Mouse (Mus musculus): ENCODE measurements around the gene Jag2. TPM values are rescaled to one million over a fixed set of nuclear protein-coding genes. Genes with fewer than 3 reads are reported as not detected.

Gene Jag2
- 0.21 and 0.34 TPM in 2 replicates for polyA plus RNA-seq (2015; fragmentation: Nextera tagmentation; extraction: Ambion mirVana)

- ATAC-seq (ENCODE audit: low read depth) = peak; percentile 22; the same call in 1 of the 2 replicates
- peaks cover 60% of the 10 kb centered on the region for H3K27me3 ChIP-seq (ENCODE audit: control insufficient read depth, insufficient read depth, low read depth, low read length)
These were observed at the start of gene Jag2 for GRCm38 (mm10) chr12:112929562-112930352. Gene Jag2, minus strand, starts transcription at chr12:112929776.

DNA sequence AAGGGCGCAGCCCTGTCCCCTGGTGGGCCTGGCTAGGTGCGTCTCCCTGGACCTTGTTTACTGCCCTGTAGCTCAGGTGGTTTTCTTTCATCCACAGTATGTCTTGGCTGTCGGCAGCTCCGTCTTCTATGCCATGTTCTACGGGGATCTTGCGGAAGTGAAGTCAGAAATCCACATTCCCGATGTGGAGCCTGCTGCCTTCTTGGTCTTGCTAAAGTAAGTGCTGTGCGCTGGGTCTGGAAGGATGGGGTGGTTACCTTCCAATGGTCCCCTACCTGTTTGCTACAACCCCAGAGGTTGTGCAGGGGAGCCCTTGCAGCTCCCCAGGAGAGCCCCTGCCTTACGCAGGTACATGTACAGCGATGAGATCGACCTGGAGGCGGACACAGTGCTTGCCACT is 47.6 kb upstream of the Jag2 start:
- Histone ChIP-seq H3K36me3 (ENCODE audit: control insufficient read depth, insufficient read depth) (peaks cover 15% of the 10 kb centered on the region), H3K4me3 (ENCODE audit: low read depth, low read length) (peak overlapping the region; percentile 73), H3K9me3 (replicated peaks; ENCODE audit: control insufficient read depth, low read length) (no peaks in the 10 kb centered on the region), H3K4me1 (ENCODE audit: control insufficient read depth, low read depth, low read length) (peaks cover 13% of the 10 kb centered on the region), H3K27me3 (ENCODE audit: control insufficient read depth, insufficient read depth, low read depth, low read length) (no peaks in the 10 kb centered on the region), H3K4me2 (ENCODE audit: low read depth, low read length) (peak overlapping the region; percentile 80), H3K27ac (ENCODE audit: low read length) (no peak overlapping the region), H3K9ac (ENCODE audit: low read depth, low read length) (peak overlapping the region; percentile 71)
- WGBS (ENCODE audit: insufficient replicate concordance) = 59% methylated on average over 12 of the region's 12 CpGs
- no peak for ATAC-seq (ENCODE audit: low read depth)

More at GRCm38 (mm10) chr12:112929562-112930352, at the start of gene Jag2:
- Histone ChIP-seq H3K4me3 (ENCODE audit: low read depth, low read length) (peak within 1 kb of the TSS; percentile 49), H3K4me2 (ENCODE audit: low read depth, low read length) (peak within 1 kb of the TSS; percentile 49), H3K36me3 (ENCODE audit: control insufficient read depth, insufficient read depth) (no peaks in the 10 kb centered on the region), H3K9ac (ENCODE audit: low read depth, low read length) (no peak within 1 kb of the TSS), H3K4me1 (ENCODE audit: control insufficient read depth, low read depth, low read length) (peaks cover 13% of the 10 kb centered on the region), H3K27ac (ENCODE audit: low read length) (no peak within 1 kb of the TSS), H3K9me3 (replicated peaks; ENCODE audit: control insufficient read depth, low read length) (no peaks in the 10 kb centered on the region)
- WGBS (ENCODE audit: insufficient replicate concordance) = 1% methylated on average over 66 of the region's 85 CpGs

DNA sequence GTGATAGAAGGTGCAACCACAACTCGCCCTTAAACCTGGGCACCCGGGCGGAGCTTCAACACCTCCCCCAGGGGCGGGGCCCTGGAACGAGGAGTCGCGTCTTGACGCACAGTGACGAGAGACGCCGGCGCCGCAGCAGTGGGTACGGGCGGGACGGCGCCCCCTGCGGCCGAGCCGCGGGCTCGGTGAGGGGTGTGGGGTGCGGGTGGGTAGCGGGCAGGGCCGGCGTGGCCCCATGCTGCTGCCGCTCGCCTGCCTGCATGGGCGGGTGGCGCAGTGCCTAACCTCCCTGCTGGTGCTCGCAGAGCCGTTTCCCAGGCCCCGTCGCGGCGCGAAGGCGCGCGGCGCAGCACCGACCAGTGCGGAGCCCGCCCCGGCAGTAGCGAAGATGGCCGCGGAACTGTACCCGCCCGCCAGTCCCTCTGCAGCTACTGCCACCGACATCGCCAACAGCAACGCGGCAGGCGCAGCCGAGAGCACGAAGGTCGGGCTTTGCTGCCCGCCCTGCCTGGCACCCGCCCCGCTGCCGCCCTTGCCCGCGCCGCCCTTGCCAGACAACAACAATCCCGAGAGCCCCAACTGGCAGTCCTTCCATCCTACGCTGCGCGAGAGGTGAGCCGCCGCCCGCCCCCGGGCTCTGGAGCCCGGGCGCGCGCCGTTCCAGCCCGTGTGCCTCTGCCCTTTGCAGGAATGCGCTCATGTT is 46.9 kb upstream of the Jag2 start, which contains the start of gene Btbd6:
Gene Btbd6, plus strand, starts transcription at position 112 of the 703 bp plus-strand sequence.
- Histone ChIP-seq H3K4me3 (ENCODE audit: low read depth, low read length) (peak within 1 kb of the TSS; percentile 73), H3K27me3 (ENCODE audit: control insufficient read depth, insufficient read depth, low read depth, low read length) (no peaks in the 10 kb centered on the region), H3K9ac (ENCODE audit: low read depth, low read length) (peak within 1 kb of the TSS; percentile 71), H3K36me3 (ENCODE audit: control insufficient read depth, insufficient read depth) (peaks cover 17% of the 10 kb centered on the region), H3K9me3 (replicated peaks; ENCODE audit: control insufficient read depth, low read length) (no peaks in the 10 kb centered on the region), H3K4me2 (ENCODE audit: low read depth, low read length) (peak within 1 kb of the TSS; percentile 80), H3K4me1 (ENCODE audit: control insufficient read depth, low read depth, low read length) (peaks cover 13% of the 10 kb centered on the region), H3K27ac (ENCODE audit: low read length) (peak within 1 kb of the TSS; percentile 60)
- under 1% methylated on average over 64 of the region's 80 CpGs for WGBS (ENCODE audit: insufficient replicate concordance)
- ATAC-seq (ENCODE audit: low read depth) = peak; percentile 90

- Histone ChIP-seq H3K36me3 (ENCODE audit: control insufficient read depth, insufficient read depth) (peaks cover 19% of the 10 kb centered on the region), H3K4me3 (ENCODE audit: low read depth, low read length) (no peak overlapping the region), H3K4me1 (ENCODE audit: control insufficient read depth, low read depth, low read length) (peaks cover 13% of the 10 kb centered on the region), H3K4me2 (ENCODE audit: low read depth, low read length) (no peak overlapping the region), H3K9ac (ENCODE audit: low read depth, low read length) (no peak overlapping the region), H3K9me3 (replicated peaks; ENCODE audit: control insufficient read depth, low read length) (no peaks in the 10 kb centered on the region), H3K27me3 (ENCODE audit: control insufficient read depth, insufficient read depth, low read depth, low read length) (no peaks in the 10 kb centered on the region), H3K27ac (ENCODE audit: low read length) (no peak overlapping the region)
- 78% methylated on average over 9 of the region's 9 CpGs for WGBS (ENCODE audit: insufficient replicate concordance)
- no peak for ATAC-seq (ENCODE audit: low read depth)
These were observed 45.2 kb upstream of the Jag2 start for GRCm38 (mm10) chr12:112974736-112975135.

DNA sequence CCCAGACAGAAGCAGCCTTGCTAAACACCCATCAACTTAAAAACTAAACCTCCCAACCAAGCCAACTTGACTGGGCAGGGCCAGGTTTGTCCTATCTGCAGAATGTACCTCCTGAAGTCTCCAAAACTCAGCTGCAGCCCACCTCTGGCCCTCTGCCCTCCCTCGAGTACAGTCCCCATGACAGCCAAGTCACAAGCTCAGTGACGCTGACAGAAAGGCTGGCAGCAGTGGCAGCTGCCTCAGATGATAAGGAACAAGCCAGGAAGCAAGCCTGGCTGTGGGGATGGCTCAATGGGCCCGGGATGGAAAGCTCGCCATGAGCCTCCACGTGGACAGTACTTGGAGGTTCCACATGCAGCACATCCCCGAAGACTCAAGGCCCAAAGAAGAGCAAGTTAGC is 40.0 kb upstream of the Jag2 start:
- no peak overlapping the region for H3K27ac ChIP-seq (ENCODE audit: low read length)
- H3K4me1 ChIP-seq (ENCODE audit: control insufficient read depth, low read depth, low read length) = no peaks in the 10 kb centered on the region
- H3K36me3 ChIP-seq (ENCODE audit: control insufficient read depth, insufficient read depth) = peaks cover 46% of the 10 kb centered on the region
- no peaks in the 10 kb centered on the region for H3K9me3 ChIP-seq (replicated peaks; ENCODE audit: control insufficient read depth, low read length)
- no peak overlapping the region for H3K9ac ChIP-seq (ENCODE audit: low read depth, low read length)
- H3K4me3 ChIP-seq (ENCODE audit: low read depth, low read length) = no peak overlapping the region
- no peak overlapping the region for H3K4me2 ChIP-seq (ENCODE audit: low read depth, low read length)
- ATAC-seq (ENCODE audit: low read depth) = no peak
- no peaks in the 10 kb centered on the region for H3K27me3 ChIP-seq (ENCODE audit: control insufficient read depth, insufficient read depth, low read depth, low read length)
- WGBS (ENCODE audit: insufficient replicate concordance) = 58% methylated on average over 6 of the region's 6 CpGs

DNA sequence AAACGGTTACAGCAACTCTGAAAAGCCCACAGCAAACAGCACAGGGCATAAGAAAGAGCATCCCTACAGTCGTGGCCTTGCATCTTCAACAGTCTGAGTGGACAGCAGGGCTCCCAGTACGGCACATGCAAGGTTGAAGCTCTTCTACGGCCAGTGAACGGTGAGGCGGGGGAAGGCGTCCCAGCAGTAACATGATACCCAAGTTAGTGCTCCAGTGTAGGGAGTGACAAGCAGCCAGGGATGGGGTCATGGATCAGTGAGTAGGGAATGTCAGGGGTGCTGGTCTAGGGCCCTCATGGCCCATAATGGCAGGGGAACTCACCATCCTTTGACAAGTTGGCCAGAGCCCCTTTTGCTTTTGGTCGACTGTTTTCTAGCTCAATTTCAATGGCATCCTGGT is 39.4 kb upstream of the Jag2 start:
- ATAC-seq (ENCODE audit: low read depth) = no peak
- WGBS (ENCODE audit: insufficient replicate concordance) = 85% methylated on average over 8 of the region's 8 CpGs
- Histone ChIP-seq H3K27me3 (ENCODE audit: control insufficient read depth, insufficient read depth, low read depth, low read length) (no peaks in the 10 kb centered on the region), H3K4me1 (ENCODE audit: control insufficient read depth, low read depth, low read length) (no peaks in the 10 kb centered on the region), H3K9ac (ENCODE audit: low read depth, low read length) (no peak overlapping the region), H3K36me3 (ENCODE audit: control insufficient read depth, insufficient read depth) (peaks cover 48% of the 10 kb centered on the region), H3K9me3 (replicated peaks; ENCODE audit: control insufficient read depth, low read length) (no peaks in the 10 kb centered on the region), H3K4me2 (ENCODE audit: low read depth, low read length) (no peak overlapping the region), H3K4me3 (ENCODE audit: low read depth, low read length) (no peak overlapping the region), H3K27ac (ENCODE audit: low read length) (no peak overlapping the region)

GRCm38 (mm10) chr12:112965783-112966182 is 36.2 kb upstream of the Jag2 start:
- no peak overlapping the region for H3K9ac ChIP-seq (ENCODE audit: low read depth, low read length)
- H3K27ac ChIP-seq (ENCODE audit: low read length) = no peak overlapping the region
- 82% methylated on average over 13 of the region's 13 CpGs for WGBS (ENCODE audit: insufficient replicate concordance)
- H3K4me3 ChIP-seq (ENCODE audit: low read depth, low read length) = no peak overlapping the region
- H3K36me3 ChIP-seq (ENCODE audit: control insufficient read depth, insufficient read depth) = peaks cover 70% of the 10 kb centered on the region
- ATAC-seq (ENCODE audit: low read depth) = no peak
- no peaks in the 10 kb centered on the region for H3K4me1 ChIP-seq (ENCODE audit: control insufficient read depth, low read depth, low read length)
- no peaks in the 10 kb centered on the region for H3K9me3 ChIP-seq (replicated peaks; ENCODE audit: control insufficient read depth, low read length)
- H3K4me2 ChIP-seq (ENCODE audit: low read depth, low read length) = no peak overlapping the region
- no peaks in the 10 kb centered on the region for H3K27me3 ChIP-seq (ENCODE audit: control insufficient read depth, insufficient read depth, low read depth, low read length)

DNA sequence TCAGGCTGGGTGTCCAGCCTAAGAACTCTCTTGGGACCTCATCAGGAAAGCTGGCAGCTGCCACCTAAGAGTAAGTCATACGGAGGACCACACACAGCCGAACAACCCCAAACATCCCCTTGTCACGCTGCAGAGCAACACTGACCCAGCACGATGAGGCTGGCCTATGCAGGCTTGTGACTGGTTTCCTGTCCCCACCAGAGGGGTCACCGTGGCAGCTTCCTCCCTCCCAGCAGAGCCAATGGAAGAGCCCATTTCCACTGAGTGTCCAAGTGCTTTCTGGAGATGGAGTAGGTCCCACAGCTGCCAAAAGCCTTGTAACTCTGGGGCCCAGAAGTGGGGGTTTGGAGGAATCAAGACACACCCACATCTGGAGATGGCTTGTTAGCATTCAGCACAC is 32.3 kb upstream of the Jag2 start:
- no peak overlapping the region for H3K27ac ChIP-seq (ENCODE audit: low read length)
- peaks cover 52% of the 10 kb centered on the region for H3K36me3 ChIP-seq (ENCODE audit: control insufficient read depth, insufficient read depth)
- H3K9ac ChIP-seq (ENCODE audit: low read depth, low read length) = no peak overlapping the region
- no peak overlapping the region for H3K4me3 ChIP-seq (ENCODE audit: low read depth, low read length)
- H3K9me3 ChIP-seq (replicated peaks; ENCODE audit: control insufficient read depth, low read length) = no peaks in the 10 kb centered on the region
- H3K4me2 ChIP-seq (ENCODE audit: low read depth, low read length) = no peak overlapping the region
- 80% methylated on average over 5 of the region's 5 CpGs for WGBS (ENCODE audit: insufficient replicate concordance)
- no peaks in the 10 kb centered on the region for H3K27me3 ChIP-seq (ENCODE audit: control insufficient read depth, insufficient read depth, low read depth, low read length)
- no peaks in the 10 kb centered on the region for H3K4me1 ChIP-seq (ENCODE audit: control insufficient read depth, low read depth, low read length)
- ATAC-seq (ENCODE audit: low read depth) = no peak

DNA sequence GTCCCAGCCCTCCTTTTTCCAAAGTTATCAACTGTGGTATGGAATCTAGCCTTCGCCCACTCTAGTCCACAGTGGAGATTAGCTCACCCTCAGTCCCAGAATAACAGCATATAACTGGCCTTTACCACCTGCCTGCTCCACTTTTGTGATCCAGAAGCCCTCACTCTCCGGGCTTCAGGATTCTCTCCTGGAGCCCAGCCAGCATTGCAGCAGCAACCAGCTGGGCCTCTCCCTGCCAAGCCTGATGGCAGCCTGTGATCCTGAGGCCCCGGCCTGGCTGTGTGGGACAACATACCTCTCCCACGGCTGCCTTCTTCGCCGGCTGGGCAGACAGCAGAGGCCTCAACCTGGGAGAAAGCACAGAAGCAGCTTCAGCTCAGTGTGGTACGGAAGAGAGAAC is 31.9 kb upstream of the Jag2 start:
- H3K27ac ChIP-seq (ENCODE audit: low read length) = no peak overlapping the region
- no peaks in the 10 kb centered on the region for H3K4me1 ChIP-seq (ENCODE audit: control insufficient read depth, low read depth, low read length)
- no peak overlapping the region for H3K4me2 ChIP-seq (ENCODE audit: low read depth, low read length)
- 79% methylated on average over 7 of the region's 7 CpGs for WGBS (ENCODE audit: insufficient replicate concordance)
- peaks cover 48% of the 10 kb centered on the region for H3K36me3 ChIP-seq (ENCODE audit: control insufficient read depth, insufficient read depth)
- no peaks in the 10 kb centered on the region for H3K27me3 ChIP-seq (ENCODE audit: control insufficient read depth, insufficient read depth, low read depth, low read length)
- no peaks in the 10 kb centered on the region for H3K9me3 ChIP-seq (replicated peaks; ENCODE audit: control insufficient read depth, low read length)
- no peak for ATAC-seq (ENCODE audit: low read depth)
- H3K4me3 ChIP-seq (ENCODE audit: low read depth, low read length) = no peak overlapping the region
- H3K9ac ChIP-seq (ENCODE audit: low read depth, low read length) = no peak overlapping the region
